Mouse (Mus musculus) olfactory bulb, adult 2 months (tissue): ENCODE data around the gene Gmfg. TPM values are rescaled to one million over a fixed set of nuclear protein-coding genes. Genes with fewer than 3 reads are reported as not detected.

Experiments
- H3K27ac ChIP-seq: fragments of 200-500 bp; 2 replicates; pipeline ENCODE4 v1.5.1; 2012; ENCODE audit warnings: low read depth, low read length; ENCODE audit not compliant: insufficient read depth
- H3K4me1 ChIP-seq: fragments of 200-500 bp; 2 replicates; pipeline ENCODE4 v1.6.1; 2012; ENCODE audit warnings: low read length; ENCODE audit not compliant: control insufficient read depth, insufficient read depth
- H3K4me3 ChIP-seq: fragments of 200-500 bp; 2 replicates; pipeline ENCODE4 v1.5.1; 2012; ENCODE audit warnings: mild to moderate bottlenecking, low read depth, low read length, moderate library complexity; ENCODE audit not compliant: insufficient read depth
- CTCF ChIP-seq: fragments of 200-500 bp; IDR thresholded peaks from 2 replicates; pipeline ENCODE4 v1.5.1; 2012; ENCODE audit warnings: low read depth, mild to moderate bottlenecking, low read length, moderate library complexity; ENCODE audit not compliant: insufficient read depth
- POLR2A ChIP-seq: fragments of 200-500 bp; IDR thresholded peaks from 2 replicates; pipeline ENCODE4 v1.6.1; 2012; ENCODE audit warnings: mild to moderate bottlenecking, low read depth, low read length, moderate library complexity; ENCODE audit not compliant: insufficient read depth
- WGBS: fragments of 180-500 bp; shearing (Covaris S2); methylation state at CpG from one replicate; pipeline ENCODE4 v1.1.7; 2018; 5-methylcytosine and 5-hydroxymethylcytosine counted together
- polyA plus RNA-seq: library from polyadenylated mRNA; stranded (reverse); fragments of >200 nt; gene quantifications from 2 replicates; pipeline ENCODE4 v1.2.4, GENCODE M21; 2012; ENCODE audit warnings: low replicate concordance; ENCODE audit not compliant: missing spikeins, insufficient read depth, insufficient read length

Gmfg gene
- polyA plus RNA-seq, 1 experiment = not detected

GRCm38 (mm10) chr7:28466721-28467212 lies 29.5 kb downstream of the Gmfg start:
- no peak overlapping the region for H3K4me3 ChIP-seq
- H3K4me1 ChIP-seq = peaks cover 20% of the 10 kb centered on the region
- no peak for TF ChIP-seq CTCF
- no peak for TF ChIP-seq POLR2A
- no peak overlapping the region for H3K27ac ChIP-seq
- WGBS = 59% methylated on average over 40 of the region's 40 CpGs

DNA sequence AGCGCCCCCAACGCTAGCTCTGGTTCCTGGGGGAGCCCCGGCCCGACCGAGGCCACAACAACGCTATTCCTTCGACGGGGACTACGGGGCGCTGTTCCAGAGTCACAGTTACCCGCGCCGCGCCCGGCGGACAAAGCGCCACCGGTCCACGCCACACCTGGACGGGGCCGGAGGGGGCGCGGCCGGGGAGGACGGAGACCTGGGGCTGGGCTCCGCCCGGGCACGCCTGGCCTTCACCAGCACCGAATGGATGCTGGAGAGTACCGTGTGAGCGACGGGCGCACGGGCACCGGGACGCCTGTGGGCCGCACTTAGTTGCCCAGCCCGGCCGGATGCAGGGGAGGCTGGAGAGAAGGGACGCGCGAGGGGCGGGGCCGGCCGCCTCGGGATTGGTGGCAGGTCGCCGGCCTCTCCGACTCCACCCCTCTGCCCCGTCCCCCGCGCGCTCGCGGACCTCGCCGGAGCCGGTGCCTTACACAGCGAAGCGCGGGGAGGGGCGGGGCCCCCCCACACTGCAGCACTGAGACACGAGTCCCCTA lies 30.0 kb downstream of the Gmfg start:
- peaks cover 20% of the 10 kb centered on the region for H3K4me1 ChIP-seq
- 32% methylated on average over 59 of the region's 63 CpGs for WGBS
- H3K4me3 ChIP-seq = peak overlapping the region; percentile 8; the same call in 1 of the 2 replicates
- TF ChIP-seq POLR2A (no peak), CTCF (no peak)
- H3K27ac ChIP-seq = no peak overlapping the region

GRCm38 (mm10) chr7:28476191-28476590 lies 38.9 kb downstream of the Gmfg start:
- H3K4me1 ChIP-seq = no peaks in the 10 kb centered on the region
- WGBS = 92% methylated on average over 6 of the region's 6 CpGs
- TF ChIP-seq POLR2A (no peak), CTCF (no peak)
- no peak overlapping the region for H3K4me3 ChIP-seq
- no peak overlapping the region for H3K27ac ChIP-seq

GRCm38 (mm10) chr7:28477363-28477762 lies 40.1 kb downstream of the Gmfg start:
- Histone ChIP-seq H3K4me3 (no peak overlapping the region), H3K4me1 (no peaks in the 10 kb centered on the region), H3K27ac (no peak overlapping the region)
- WGBS = 93% methylated on average over 5 of the region's 5 CpGs
- no peak for TF ChIP-seq CTCF
- no peak for TF ChIP-seq POLR2A

DNA sequence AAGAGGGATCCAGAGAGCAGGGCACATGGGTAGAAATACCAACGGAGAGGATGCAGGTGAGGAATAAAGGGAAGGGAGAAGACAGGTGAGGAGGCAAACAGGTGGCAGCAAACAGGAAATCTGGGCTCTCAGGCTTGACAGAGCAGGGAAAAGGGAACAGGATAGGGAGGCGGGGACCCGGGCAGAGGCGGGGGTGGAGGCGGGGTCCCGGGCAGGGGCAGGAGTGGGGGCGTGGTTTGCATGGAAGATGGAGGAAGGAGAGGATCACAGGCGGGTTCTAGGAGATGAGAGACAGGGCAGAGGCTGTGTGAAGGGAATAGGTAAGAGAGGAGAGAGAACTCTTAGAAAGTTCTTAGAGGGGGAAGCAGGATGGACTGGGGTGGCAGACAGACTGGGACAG lies 41.6 kb downstream of the Gmfg start:
- WGBS = 14% methylated on average over 8 of the region's 8 CpGs
- TF ChIP-seq POLR2A = no peak
- no peak for TF ChIP-seq CTCF
- Histone ChIP-seq H3K4me3 (no peak overlapping the region), H3K4me1 (peaks cover 3% of the 10 kb centered on the region; the same call in 1 of the 2 replicates), H3K27ac (no peak overlapping the region)

DNA sequence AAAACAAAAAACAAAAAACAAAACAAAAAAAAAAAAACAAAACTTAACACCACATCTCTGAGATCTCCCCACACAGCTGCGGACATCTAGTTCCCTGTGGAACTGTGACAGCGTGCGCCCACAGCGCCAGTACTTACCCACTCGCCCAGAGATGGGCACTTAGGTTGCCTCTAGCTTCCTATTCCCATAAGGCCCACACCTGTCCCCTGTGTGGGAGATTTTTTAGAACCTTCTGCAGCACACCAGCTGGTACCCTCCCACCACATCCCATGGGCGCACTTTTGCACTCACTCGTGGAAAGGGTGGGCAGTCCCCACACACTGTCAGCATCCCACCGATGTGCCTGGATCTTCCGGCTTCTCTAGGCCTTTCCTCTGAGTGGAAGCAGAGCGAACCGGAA lies 45.6 kb downstream of the Gmfg start:
- Histone ChIP-seq H3K27ac (no peak overlapping the region), H3K4me3 (no peak overlapping the region), H3K4me1 (peaks cover 5% of the 10 kb centered on the region)
- TF ChIP-seq POLR2A (no peak), CTCF (no peak)
- 74% methylated on average over 11 of the region's 11 CpGs for WGBS

DNA sequence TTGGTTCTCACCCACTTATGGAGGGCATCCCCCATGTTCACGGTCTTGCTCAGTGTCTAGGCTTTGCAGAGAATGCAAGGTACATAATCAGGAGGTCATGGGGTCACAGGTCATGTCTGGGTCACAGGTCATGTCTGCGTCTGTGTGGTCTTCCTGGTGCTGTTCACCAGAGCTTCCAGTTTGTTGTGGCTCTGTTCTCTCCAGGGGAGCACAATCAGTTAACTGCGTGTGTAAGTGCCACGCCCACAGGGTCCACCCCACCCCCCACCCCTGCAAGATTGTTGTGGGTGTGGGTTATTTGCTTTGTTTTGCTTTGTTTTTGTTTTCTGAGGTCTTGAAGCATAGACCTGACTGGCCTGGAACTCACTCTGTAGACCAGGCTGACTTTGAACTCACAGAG lies 46.9 kb downstream of the Gmfg start:
- WGBS = 43% methylated on average over 4 of the region's 4 CpGs
- no peak for TF ChIP-seq POLR2A
- TF ChIP-seq CTCF = no peak
- no peak overlapping the region for H3K27ac ChIP-seq
- peaks cover 12% of the 10 kb centered on the region for H3K4me1 ChIP-seq
- H3K4me3 ChIP-seq = no peak overlapping the region

DNA sequence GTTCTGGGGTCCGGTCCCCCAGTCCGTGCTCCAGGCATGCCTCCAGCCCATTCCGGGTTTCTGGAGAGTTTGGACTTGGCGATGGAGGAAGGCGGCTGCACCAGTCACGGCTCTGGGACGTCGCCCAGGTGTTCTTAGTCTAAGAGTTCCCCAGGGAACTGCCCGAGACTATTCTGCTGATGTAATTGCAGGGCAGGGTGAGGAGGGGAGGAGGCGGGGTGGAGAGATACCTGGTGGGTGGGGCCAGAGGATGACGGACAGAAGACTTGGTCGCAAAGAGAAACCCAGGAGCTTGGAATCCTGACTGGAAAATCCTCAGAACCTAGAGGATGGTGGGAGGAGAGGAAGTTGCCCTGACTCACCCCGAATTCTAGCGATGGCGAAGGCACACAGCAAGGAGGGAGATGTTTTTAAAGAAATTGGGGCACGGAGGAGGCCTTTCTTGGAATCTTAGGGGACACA lies 50.8 kb downstream of the Gmfg start:
- peak overlapping the region; percentile 33 for H3K4me3 ChIP-seq
- H3K4me1 ChIP-seq = peaks cover 14% of the 10 kb centered on the region
- 3% methylated on average over 16 of the region's 16 CpGs for WGBS
- H3K27ac ChIP-seq = no peak overlapping the region
- TF ChIP-seq CTCF (no peak), POLR2A (no peak)

DNA sequence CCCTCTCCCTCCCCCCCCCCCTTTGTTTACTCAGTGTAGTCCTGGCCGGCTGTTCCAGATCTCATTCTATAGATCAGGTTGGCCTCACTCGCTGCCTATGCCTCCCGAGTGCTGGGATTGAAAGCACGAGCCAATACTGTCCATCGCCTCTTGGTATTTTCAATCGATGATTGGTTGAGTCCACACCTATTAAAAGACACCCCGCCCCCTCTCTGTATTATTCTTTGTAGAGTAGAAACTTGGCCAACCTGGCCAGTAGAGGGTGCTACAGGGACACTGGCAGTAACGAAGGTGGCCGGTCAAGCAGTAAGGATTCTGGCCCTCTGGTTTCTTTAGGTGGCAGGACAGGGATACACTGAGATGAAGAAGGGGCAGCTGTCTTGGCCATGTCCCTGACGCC lies 53.2 kb downstream of the Gmfg start:
- WGBS = 11% methylated on average over 10 of the region's 10 CpGs
- Histone ChIP-seq H3K27ac (no peak overlapping the region), H3K4me3 (no peak overlapping the region), H3K4me1 (peaks cover 14% of the 10 kb centered on the region)
- no peak for TF ChIP-seq POLR2A
- no peak for TF ChIP-seq CTCF
